Mouse (Mus musculus) heart, embryonic 13.5 days (tissue): ENCODE results near the gene 1700001C19Rik. TPM values are rescaled to one million over a fixed set of nuclear protein-coding genes. Genes with fewer than 3 reads are reported as not detected.

Experiments
- ATAC-seq: fragments of 200-750 bp; cut with Nextera tagmentation; 2 replicates; pipeline ENCODE4 v1.8.0; 2017; ENCODE audit warnings: moderate TSS enrichment; ENCODE audit not compliant: insufficient number of reproducible peaks, low FRiP score, low TSS enrichment; ENCODE audit errors: extremely low read depth
- H3K27ac ChIP-seq: fragments of 300-500 bp; sonication (generic); replicated peaks from 2 replicates; pipeline ENCODE4 v1.5.1; 2015; ENCODE audit warnings: moderate library complexity, mild to moderate bottlenecking, inconsistent platforms
- H3K27me3 ChIP-seq: fragments of 300-500 bp; sonication (generic); replicated peaks from 2 replicates; pipeline ENCODE4 v1.6.1; 2015; ENCODE audit warnings: mild to moderate bottlenecking, inconsistent platforms
- H3K36me3 ChIP-seq: fragments of 300-500 bp; sonication (generic); 2 replicates; pipeline ENCODE4 v1.6.1; 2015; ENCODE audit warnings: mild to moderate bottlenecking, inconsistent platforms
- H3K4me1 ChIP-seq: fragments of 300-500 bp; sonication (generic); 2 replicates; pipeline ENCODE4 v1.6.1; 2015; ENCODE audit warnings: inconsistent platforms
- H3K4me2 ChIP-seq: fragments of 300-500 bp; sonication (generic); 2 replicates; pipeline ENCODE4 v1.6.1; 2015; ENCODE audit warnings: inconsistent platforms, mild to moderate bottlenecking, moderate library complexity
- H3K4me3 ChIP-seq: fragments of 300-500 bp; sonication (generic); 2 replicates; pipeline ENCODE4 v1.5.1; 2015; ENCODE audit warnings: moderate library complexity, mild to moderate bottlenecking, inconsistent platforms
- H3K9ac ChIP-seq: fragments of 300-500 bp; sonication (generic); 2 replicates; pipeline ENCODE4 v1.6.1; 2015; ENCODE audit warnings: inconsistent platforms, mild to moderate bottlenecking, moderate library complexity
- H3K9me3 ChIP-seq: fragments of 300-500 bp; sonication (generic); 2 replicates; pipeline ENCODE4 v1.6.1; 2016; ENCODE audit warnings: inconsistent platforms
- WGBS: fragments of 180-500 bp; shearing (Covaris S2); methylation state at CpG from one replicate; pipeline ENCODE4 v1.1.7; 2015; ENCODE audit warnings: mixed read lengths; 5-methylcytosine and 5-hydroxymethylcytosine counted together
- polyA plus RNA-seq: library from polyadenylated mRNA; unstranded; fragments of >200 nt; fragmentation: Nextera tagmentation; extraction: Ambion mirVana; gene quantifications from 2 replicates; pipeline ENCODE4 v1.2.1, GENCODE M21; 2015

The 1700001C19Rik gene
- polyA plus RNA-seq, 1 experiment from 2014 or later: 0.66 TPM

- no peak for ATAC-seq
- H3K4me2 ChIP-seq: no peak overlapping the region
- H3K4me1 ChIP-seq: peaks cover 34% of the 10 kb centered on the region
- H3K9ac ChIP-seq: peak overlapping the region; percentile 48; the same call in 1 of the 2 replicates
- 23% methylated on average over 15 of the region's 15 CpGs for WGBS
- no peaks in the 10 kb centered on the region for H3K9me3 ChIP-seq
- no peaks in the 10 kb centered on the region for H3K36me3 ChIP-seq
- H3K27me3 ChIP-seq: peaks cover 20% of the 10 kb centered on the region
- H3K27ac ChIP-seq: no peak overlapping the region; the same call in 1 of the 2 replicates
- no peak overlapping the region for H3K4me3 ChIP-seq
Measured at GRCm38 (mm10) chr17:47472435-47473350, 35.5 kb upstream of the 1700001C19Rik start.

GRCm38 (mm10) chr17:47470686-47471085 lies 33.5 kb upstream of the 1700001C19Rik start:
- Histone ChIP-seq H3K4me1 (peaks cover 39% of the 10 kb centered on the region), H3K9me3 (no peaks in the 10 kb centered on the region), H3K4me2 (no peak overlapping the region), H3K4me3 (no peak overlapping the region), H3K27me3 (peaks cover 39% of the 10 kb centered on the region), H3K36me3 (no peaks in the 10 kb centered on the region), H3K9ac (no peak overlapping the region), H3K27ac (no peak overlapping the region)
- ATAC-seq: no peak
- WGBS: 69% methylated on average over 5 of the region's 5 CpGs

DNA sequence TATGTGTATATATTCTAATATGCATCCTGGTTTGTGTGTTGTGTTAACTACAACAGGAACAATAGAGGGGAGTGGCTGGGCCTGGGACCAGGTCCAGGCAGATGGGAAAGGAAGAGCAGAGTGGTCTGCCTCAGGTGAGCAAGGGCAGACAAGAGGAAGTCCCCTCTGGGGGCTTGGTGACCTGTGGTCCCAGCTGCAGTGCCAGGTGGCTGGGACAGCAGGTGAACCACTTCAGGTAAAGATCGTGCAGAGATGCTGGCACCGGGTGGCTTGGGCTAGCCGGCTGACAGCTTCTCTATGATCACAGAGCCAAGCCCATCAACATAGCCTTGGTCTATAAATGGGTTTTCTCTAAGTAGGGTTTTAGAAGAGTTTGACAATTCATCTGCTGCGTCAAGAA lies 32.9 kb upstream of the 1700001C19Rik start:
- Histone ChIP-seq H3K4me1 (peaks cover 39% of the 10 kb centered on the region), H3K9ac (no peak overlapping the region), H3K27me3 (peaks cover 42% of the 10 kb centered on the region), H3K4me2 (no peak overlapping the region), H3K4me3 (no peak overlapping the region), H3K27ac (no peak overlapping the region), H3K36me3 (no peaks in the 10 kb centered on the region), H3K9me3 (no peaks in the 10 kb centered on the region)
- 75% methylated on average over 4 of the region's 4 CpGs for WGBS
- no peak for ATAC-seq

- no peak for ATAC-seq
Measured at GRCm38 (mm10) chr17:47469642-47470041, 32.5 kb upstream of the 1700001C19Rik start.

DNA sequence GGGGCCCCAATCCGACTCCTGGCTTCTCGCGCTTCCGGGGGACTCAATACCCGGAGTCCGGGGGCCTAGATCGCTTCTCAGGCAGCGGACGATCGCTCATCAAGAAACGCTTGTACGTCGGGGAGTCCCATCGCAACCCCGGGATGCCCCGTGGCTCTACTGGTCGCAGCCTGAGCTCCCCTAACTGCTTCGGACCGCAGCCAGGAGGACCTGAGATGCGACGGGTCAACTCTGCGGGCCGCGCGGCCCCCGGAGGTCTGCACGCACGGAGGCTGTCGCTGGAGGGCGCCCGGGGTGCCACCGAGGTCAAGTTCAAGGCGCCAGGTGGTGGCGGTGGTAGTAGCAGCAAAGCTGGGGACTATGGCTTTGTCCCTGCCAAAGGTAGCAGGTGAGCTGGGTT lies 31.3 kb upstream of the 1700001C19Rik start:
- H3K4me1 ChIP-seq: peaks cover 46% of the 10 kb centered on the region

More at GRCm38 (mm10) chr17:47469642-47470041, 32.5 kb upstream of the 1700001C19Rik start:
- Histone ChIP-seq H3K36me3 (no peaks in the 10 kb centered on the region), H3K27ac (no peak overlapping the region), H3K9me3 (no peaks in the 10 kb centered on the region), H3K4me3 (no peak overlapping the region), H3K27me3 (peaks cover 46% of the 10 kb centered on the region), H3K4me2 (no peak overlapping the region), H3K9ac (no peak overlapping the region), H3K4me1 (peaks cover 39% of the 10 kb centered on the region)
- WGBS: 82% methylated on average over 4 of the region's 4 CpGs

GRCm38 (mm10) chr17:47468063-47468462 lies 30.9 kb upstream of the 1700001C19Rik start:
- ATAC-seq: no peak
- H3K4me1 ChIP-seq: peaks cover 50% of the 10 kb centered on the region
- 19% methylated on average over 14 of the region's 14 CpGs for WGBS

More for the DNA sequence above, 31.3 kb upstream of the 1700001C19Rik start:
- peak overlapping the region; percentile 67 for H3K4me2 ChIP-seq
- H3K36me3 ChIP-seq: no peaks in the 10 kb centered on the region
- H3K27me3 ChIP-seq: peaks cover 58% of the 10 kb centered on the region
- no peak overlapping the region for H3K27ac ChIP-seq
- H3K4me3 ChIP-seq: peak overlapping the region; percentile 43
- peak overlapping the region; percentile 66 for H3K9ac ChIP-seq
- no peak for ATAC-seq
- WGBS: 11% methylated on average over 34 of the region's 34 CpGs
- H3K9me3 ChIP-seq: no peaks in the 10 kb centered on the region

GRCm38 (mm10) chr17:47467659-47468058 lies 30.5 kb upstream of the 1700001C19Rik start:
- Histone ChIP-seq H3K4me2 (peak overlapping the region; percentile 67), H3K9ac (0 out of 2 replicates have a peak overlapping the region, but pooled peaks have one; percentile 66), H3K9me3 (no peaks in the 10 kb centered on the region), H3K4me3 (no peak overlapping the region), H3K36me3 (no peaks in the 10 kb centered on the region), H3K27ac (no peak overlapping the region), H3K4me1 (peaks cover 52% of the 10 kb centered on the region), H3K27me3 (peaks cover 58% of the 10 kb centered on the region)
- no peak for ATAC-seq
- 72% methylated on average over 11 of the region's 11 CpGs for WGBS

More at GRCm38 (mm10) chr17:47468063-47468462, 30.9 kb upstream of the 1700001C19Rik start:
- peak overlapping the region; percentile 43 for H3K4me3 ChIP-seq
- peaks cover 58% of the 10 kb centered on the region for H3K27me3 ChIP-seq
- peak overlapping the region; percentile 67 for H3K4me2 ChIP-seq
- no peaks in the 10 kb centered on the region for H3K36me3 ChIP-seq
- H3K9me3 ChIP-seq: no peaks in the 10 kb centered on the region
- H3K9ac ChIP-seq: peak overlapping the region; percentile 66
- no peak overlapping the region for H3K27ac ChIP-seq

DNA sequence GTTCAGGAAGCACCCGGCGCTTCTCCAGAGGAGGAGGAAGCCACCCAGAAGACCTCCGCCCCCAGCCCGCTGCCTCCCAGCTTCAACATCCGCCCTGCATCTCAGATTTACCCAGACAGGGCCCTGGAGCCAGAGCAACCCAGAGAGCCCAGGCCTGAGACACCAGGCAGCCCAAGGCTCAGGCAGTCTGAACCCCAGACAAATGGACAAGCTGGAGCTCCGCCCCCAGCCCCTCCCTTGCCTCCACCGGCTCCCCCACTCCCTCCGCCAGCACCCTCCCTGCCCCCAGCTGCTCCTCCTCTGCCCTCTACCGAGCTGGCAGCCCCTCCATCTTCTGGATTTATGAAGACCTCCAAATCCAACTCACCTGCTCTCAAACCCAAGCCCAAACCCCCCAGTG lies 29.1 kb upstream of the 1700001C19Rik start:
- 41% methylated on average over 9 of the region's 9 CpGs for WGBS
- H3K4me2 ChIP-seq: no peak overlapping the region
- no peaks in the 10 kb centered on the region for H3K36me3 ChIP-seq
- H3K27ac ChIP-seq: no peak overlapping the region
- peaks cover 54% of the 10 kb centered on the region for H3K4me1 ChIP-seq
- no peak for ATAC-seq
- H3K4me3 ChIP-seq: no peak overlapping the region
- H3K9me3 ChIP-seq: no peaks in the 10 kb centered on the region
- H3K27me3 ChIP-seq: peaks cover 58% of the 10 kb centered on the region
- H3K9ac ChIP-seq: 0 out of 2 replicates have a peak overlapping the region, but pooled peaks have one; percentile 5

- Histone ChIP-seq H3K4me3 (no peak overlapping the region), H3K27ac (no peak overlapping the region), H3K9me3 (no peaks in the 10 kb centered on the region), H3K27me3 (peaks cover 58% of the 10 kb centered on the region), H3K9ac (no peak overlapping the region), H3K4me1 (peaks cover 46% of the 10 kb centered on the region), H3K36me3 (no peaks in the 10 kb centered on the region), H3K4me2 (no peak overlapping the region)
- 71% methylated on average over 11 of the region's 11 CpGs for WGBS
- no peak for ATAC-seq
Measured at GRCm38 (mm10) chr17:47465016-47465415, 27.8 kb upstream of the 1700001C19Rik start.

DNA sequence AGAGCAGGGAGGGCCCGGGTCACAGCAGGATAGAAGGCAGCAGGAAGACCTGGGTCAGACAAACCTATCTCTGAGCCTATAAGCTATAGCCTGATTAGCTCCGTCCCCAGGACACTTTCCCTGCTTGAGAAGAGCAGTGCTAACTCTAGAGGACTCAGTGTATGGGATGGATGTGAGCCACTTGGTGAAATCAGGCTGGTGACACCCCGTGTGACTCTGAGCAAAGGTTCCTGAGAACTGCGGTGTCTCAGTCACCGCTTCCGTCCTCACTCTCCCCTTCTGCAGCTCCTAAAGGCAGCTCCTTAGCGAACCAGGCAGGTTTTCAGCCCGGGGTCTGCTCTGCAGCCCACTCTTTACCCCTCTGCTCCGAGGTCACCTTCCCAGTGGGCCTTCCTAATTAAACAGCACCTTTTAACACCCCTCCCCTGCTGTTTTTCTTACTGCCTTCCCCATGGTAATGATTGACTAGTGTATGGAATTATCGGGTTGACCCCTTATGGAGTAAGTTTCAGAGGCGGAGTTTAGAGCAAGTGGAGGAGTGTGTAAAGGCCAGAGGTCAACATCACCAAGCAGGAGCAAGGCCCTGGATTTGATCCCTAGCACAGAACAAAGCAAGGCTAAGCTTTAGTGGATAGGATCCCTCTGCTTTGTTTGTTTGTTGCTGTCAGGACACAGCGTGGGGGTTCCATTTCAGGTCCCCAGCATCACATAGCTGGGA lies 27.2 kb upstream of the 1700001C19Rik start:
- ATAC-seq: no peak
- H3K27ac ChIP-seq: no peak overlapping the region
- peaks cover 52% of the 10 kb centered on the region for H3K4me1 ChIP-seq
- 46% methylated on average over 12 of the region's 12 CpGs for WGBS
- H3K9ac ChIP-seq: no peak overlapping the region
- no peak overlapping the region for H3K4me2 ChIP-seq
- H3K9me3 ChIP-seq: no peaks in the 10 kb centered on the region
- peaks cover 53% of the 10 kb centered on the region for H3K27me3 ChIP-seq
- no peaks in the 10 kb centered on the region for H3K36me3 ChIP-seq
- H3K4me3 ChIP-seq: no peak overlapping the region

DNA sequence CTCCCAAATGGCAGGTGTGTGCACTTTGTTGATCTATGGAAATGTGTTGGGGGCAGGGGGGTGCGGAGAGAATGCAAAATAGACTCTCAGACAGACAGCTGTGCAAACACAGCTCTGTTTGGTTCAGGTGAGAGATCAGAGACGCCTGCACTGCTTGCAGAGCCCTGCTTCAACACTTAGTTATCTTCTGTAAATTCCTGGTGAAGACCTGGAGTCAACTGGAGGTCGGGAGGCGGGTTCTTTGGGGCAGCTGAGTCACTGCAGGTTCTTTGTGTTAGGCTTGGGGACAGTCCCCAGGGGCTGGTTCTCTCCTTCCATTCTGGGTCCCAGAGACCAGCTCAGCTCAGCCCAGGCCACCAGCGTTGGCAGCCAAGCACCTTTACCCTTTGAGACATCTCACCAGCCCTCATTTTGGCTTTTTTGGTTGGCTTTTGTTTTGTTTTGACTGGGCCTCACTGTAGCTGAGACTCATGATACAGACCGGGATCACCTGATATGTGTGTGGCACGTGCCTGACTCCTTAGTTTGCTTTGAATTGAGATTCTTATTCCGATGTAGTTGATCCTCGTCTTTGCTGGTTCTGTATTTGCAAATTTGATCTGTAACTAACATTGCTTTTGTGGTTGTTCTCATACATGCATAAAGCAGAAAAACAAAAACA lies 25.7 kb upstream of the 1700001C19Rik start:
- Histone ChIP-seq H3K36me3 (no peaks in the 10 kb centered on the region), H3K9me3 (no peaks in the 10 kb centered on the region), H3K4me3 (no peak overlapping the region), H3K27ac (peak overlapping the region; percentile 58), H3K9ac (peak overlapping the region; percentile 8), H3K4me1 (peaks cover 46% of the 10 kb centered on the region), H3K4me2 (peak overlapping the region; percentile 15), H3K27me3 (peaks cover 39% of the 10 kb centered on the region)
- ATAC-seq: no peak
- 37% methylated on average over 9 of the region's 9 CpGs for WGBS
